Mouse (Mus musculus) megakaryocyte, embryonic 14.5 days (primary cell): ENCODE data around the gene Yeats4.

Experiments used
- FLI1 ChIP-seq: IDR thresholded peaks from 2 replicates; pipeline ENCODE4 v1.6.1; 2012; ENCODE audit warnings: low read length, inconsistent platforms, mixed read lengths
- GATA1 ChIP-seq: IDR thresholded peaks from 3 replicates; pipeline ENCODE4 v1.6.1; 2012; ENCODE audit warnings: mixed read lengths, low read length, inconsistent platforms, borderline replicate concordance

DNA sequence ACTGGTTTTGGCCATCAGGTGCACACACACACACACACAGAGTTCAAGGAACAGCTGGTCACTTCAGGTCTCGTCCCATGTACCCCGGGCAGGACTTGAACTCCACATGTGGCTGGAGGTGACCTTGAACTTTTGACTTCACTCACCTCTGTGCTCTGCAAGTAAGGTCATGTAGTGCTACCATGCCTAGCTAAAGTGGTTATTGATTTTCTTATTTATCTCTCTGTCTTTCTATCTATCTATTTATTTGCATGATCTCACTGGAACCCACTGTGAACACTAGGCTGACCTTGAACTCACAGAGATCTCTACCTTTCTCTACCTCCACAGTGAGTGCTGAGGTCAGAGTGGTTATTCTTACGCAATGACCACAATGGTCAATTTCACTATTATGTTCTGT is 18.2 kb downstream of the Yeats4 start:
- TF ChIP-seq GATA1 (no peak), FLI1 (no peak)
